ENCODE assay signal across 7 mouse cellular contexts in the genomic region with DNA sequence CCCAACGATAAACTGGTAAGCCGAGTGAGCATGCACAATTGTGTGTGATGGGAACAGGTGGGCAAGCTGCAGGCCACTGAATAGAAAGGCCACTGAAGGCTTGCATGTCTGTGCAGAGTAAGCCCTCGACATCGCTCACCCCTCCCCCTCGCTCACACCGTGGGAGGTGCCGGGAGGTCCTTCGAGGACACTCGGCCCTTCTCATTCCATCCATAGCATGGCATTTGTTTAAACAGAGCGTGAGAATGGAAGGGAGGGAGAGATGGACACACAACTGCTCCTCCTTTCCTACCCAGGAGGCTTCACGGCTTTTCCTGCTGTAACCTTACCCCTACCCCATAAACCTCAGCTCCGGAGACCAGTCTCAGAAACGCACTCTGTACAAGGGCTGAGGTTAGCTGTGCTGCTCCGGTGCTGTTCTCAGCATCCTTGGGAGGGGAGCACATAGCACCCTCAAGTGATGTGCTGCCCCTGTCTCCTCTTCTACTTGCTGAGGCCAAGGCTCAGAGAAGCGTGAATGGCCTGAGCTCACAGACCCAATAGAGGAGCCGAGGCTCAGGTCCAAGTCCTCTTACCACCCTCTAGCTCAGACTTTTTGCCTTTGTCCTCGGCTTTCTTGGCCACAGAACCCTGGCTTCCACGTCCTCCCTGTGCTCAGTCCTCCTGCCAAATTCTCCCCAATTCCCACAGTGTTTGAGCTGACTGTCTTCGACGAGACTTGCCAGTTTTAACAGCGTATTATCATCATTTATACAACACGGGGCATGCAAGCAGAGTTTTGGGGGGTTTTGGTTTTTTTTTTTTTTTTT. TPM values are rescaled to one million over a fixed set of nuclear protein-coding genes. Genes with fewer than 3 reads are reported as not detected.
DNase-seq lines count a peak whose midpoint lies in the region; ATAC-seq and TF ChIP-seq lines count a peak whose summit lies in the region.

No protein-coding gene starts in this region.

- 50% methylated on average over 22 of the region's 22 CpGs for WGBS in limb, embryonic 14.5 days
- WGBS in intestine, embryonic 16.5 days, result 52% methylated on average over 22 of the region's 22 CpGs

- H3K9me3 ChIP-seq in limb, embryonic 14.5 days (ENCODE audit: control insufficient read depth, low read length), result no peaks in the 10 kb centered on the region
- H3K9me3 ChIP-seq in intestine, embryonic 16.5 days (ENCODE audit: control insufficient read depth, low read length), result no peaks in the 10 kb centered on the region

- H3K4me2 ChIP-seq in limb, embryonic 14.5 days (replicated peaks; ENCODE audit: low read depth, low read length, severe bottlenecking), result peak overlapping the region; percentile 25
- H3K4me2 ChIP-seq in intestine, embryonic 16.5 days (ENCODE audit: low read depth, low read length), result no peak overlapping the region

- no peak overlapping the region for H3K4me3 ChIP-seq in limb, embryonic 14.5 days (replicated peaks; ENCODE audit: low read length)
- no peak overlapping the region for H3K4me3 ChIP-seq in intestine, embryonic 16.5 days (ENCODE audit: low read length)

- H3K36me3 ChIP-seq in limb, embryonic 14.5 days (ENCODE audit: control insufficient read depth, insufficient read depth, low read length), result no peaks in the 10 kb centered on the region
- H3K36me3 ChIP-seq in intestine, embryonic 16.5 days (ENCODE audit: control insufficient read depth, insufficient read depth, low read length), result no peaks in the 10 kb centered on the region

- H3K4me1 ChIP-seq in limb, embryonic 14.5 days (ENCODE audit: control insufficient read depth, insufficient read depth, low read length), result peaks cover 10% of the 10 kb centered on the region
- 0 out of 2 replicates have a peak, but pooled peaks cover 2% of the 10 kb centered on the region for H3K4me1 ChIP-seq in intestine, embryonic 16.5 days (ENCODE audit: control insufficient read depth, insufficient read depth, low read length)

- no peaks in the 10 kb centered on the region for H3K27me3 ChIP-seq in limb, embryonic 14.5 days (ENCODE audit: control insufficient read depth, insufficient read depth, low read length)
- H3K27me3 ChIP-seq in intestine, embryonic 16.5 days (replicated peaks; ENCODE audit: control insufficient read depth, insufficient read depth, low read length), result no peaks in the 10 kb centered on the region

- intact Hi-C loops in left cerebral cortex, postnatal 10 days (cut with DNase I), result loop anchor here (5.0 kb wide), 1 partner anchor 35 kb away; a partner anchor contains a TSS

- DNase-seq in left cerebral cortex, postnatal 10 days (ENCODE audit: extremely low spot score in 1 of 2, low spot score in 2 of 2), result peak; percentile 53 to 67
- no peak for DNase-seq in left cerebral cortex, adult 11 months (ENCODE audit: low spot score)
- peak; percentile 84 to 89 for DNase-seq in cerebellum, postnatal 14 days
- peak; percentile 53 for DNase-seq in forelimb bud, embryonic 11.5 days (ENCODE audit: low read depth, low spot score)
- no peak for DNase-seq in limb, embryonic 14.5 days (ENCODE audit: low spot score)
- peak; percentile 22 for DNase-seq in testis, postnatal 14 days (ENCODE audit: low spot score)

- 0 out of 2 replicates have a peak, but pooled peaks have one; percentile 17 for TF ChIP-seq POLR2A in limb, embryonic 14.5 days (IDR thresholded peaks at IDR 0.05; ENCODE audit: borderline replicate concordance, extremely low read depth, insufficient read depth, insufficient read length)

- peak; percentile 72; the same call in 1 of the 2 replicates for ATAC-seq in limb, embryonic 14.5 days (ENCODE audit: low FRiP score, low read depth)
- ATAC-seq in intestine, embryonic 16.5 days, result no peak

- peak overlapping the region; percentile 31; the same call in 1 of the 2 replicates for H3K9ac ChIP-seq in limb, embryonic 14.5 days (ENCODE audit: low read depth, low read length, severe bottlenecking)
- H3K9ac ChIP-seq in intestine, embryonic 16.5 days (ENCODE audit: low read depth, low read length), result no peak overlapping the region

- no peak overlapping the region for H3K27ac ChIP-seq in limb, embryonic 14.5 days (replicated peaks; ENCODE audit: low read depth, low read length)
- no peak overlapping the region for H3K27ac ChIP-seq in intestine, embryonic 16.5 days (ENCODE audit: low read length)

RNA-seq across cellular contexts. Expression of a gene that starts 33.8 kb away (rescaled TPM):
- 100 to 1,000 TPM; 201 to 205 TPM for total RNA-seq in left cerebral cortex, postnatal 10 days (2021)
- 13.5 and 16.5 TPM in 2 replicates for polyA plus RNA-seq in limb, embryonic 14.5 days (2012; rRNA removed)
- 10.0 and 12.5 TPM in 2 replicates for polyA plus RNA-seq in limb, embryonic 14.5 days (2014; fragmentation: Nextera tagmentation; extraction: Ambion mirVana)
- polyA plus RNA-seq in intestine, embryonic 16.5 days (2015; fragmentation: Nextera tagmentation; extraction: Ambion mirVana), result 5.6 and 6.1 TPM in 2 replicates

Comparison
In these comparisons a context has a peak if more than half of its experiments do, and no peak if none do; other contexts are left out.
1. DNase-seq: peak in left cerebral cortex, postnatal 10 days (2 of 2), cerebellum, postnatal 14 days (2 of 2), forelimb bud, embryonic 11.5 days (single experiment) and testis, postnatal 14 days (single experiment); none in left cerebral cortex, adult 11 months (single experiment) and limb, embryonic 14.5 days (single experiment).